Mouse (Mus musculus): Measurements from ENCODE around the gene Trak1. TPM values are rescaled to one million over a fixed set of nuclear protein-coding genes. Genes with fewer than 3 reads are reported as not detected.

The Trak1 gene
- polyA plus RNA-seq (2015; fragmentation: Nextera tagmentation; extraction: Ambion mirVana) = 22.6 and 24.3 TPM in 2 replicates

GRCm38 (mm10) chr9:121297171-121298064 lies at the start of gene Trak1:
Trak1 (plus strand) TSS chr9:121297502.

GRCm38 (mm10) chr9:121277118-121278060 lies 19.9 kb upstream of the Trak1 start, which contains the start of gene Ulk4:
Ulk4 (minus strand) TSS chr9:121277197.

DNA sequence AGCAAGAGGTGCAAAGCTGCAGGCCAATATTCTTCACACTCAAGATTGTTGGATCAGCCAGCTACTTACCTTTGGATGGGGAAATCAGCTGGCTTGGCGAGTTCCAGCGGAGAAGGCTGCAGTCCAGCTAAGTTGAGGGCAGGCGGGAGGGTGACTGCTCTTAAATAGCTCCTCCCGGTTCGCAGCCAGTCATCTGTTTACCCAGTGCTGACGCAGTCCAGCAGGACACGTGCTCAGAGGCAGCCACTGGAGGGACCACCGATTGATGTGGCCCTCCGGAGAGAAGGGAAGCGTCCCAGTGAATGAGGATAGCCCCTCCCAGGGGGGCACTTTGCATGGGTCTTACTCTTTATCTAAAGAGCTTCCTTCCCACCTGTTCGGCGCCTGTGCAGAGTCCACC lies 198.2 kb downstream of the Trak1 start, which contains the start of gene Cck:
Cck (minus strand) TSS at position 166 of the 400 bp plus-strand sequence.

Other genes with a start within 250 kb of the Trak1 start
- 82.5 and 84.0 TPM in 2 replicates for gene Ulk4, start 20.3 kb upstream of the Trak1 start, polyA plus RNA-seq (2015; fragmentation: Nextera tagmentation; extraction: Ambion mirVana)
- gene Cck, start 198.2 kb downstream of the Trak1 start, polyA plus RNA-seq (2015; fragmentation: Nextera tagmentation; extraction: Ambion mirVana) = 6.8 and 11.0 TPM in 2 replicates

Data from urinary bladder, postnatal 0 days (tissue).